Mouse (Mus musculus): ENCODE data around the gene Gm21981.

GRCm38 (mm10) chr17:47726566-47726965 is 32.3 kb upstream of the Gm21981 start, which contains the start of gene Pgc:
- TF ChIP-seq EP300 (IDR thresholded peaks at IDR 0.05; ENCODE audit: low read depth) (no peak), CTCF (IDR thresholded peaks at IDR 0.05; ENCODE audit: low read depth) (no peak)

All from heart, postnatal 0 days (tissue).